Comparison of ENCODE assay signal across 11 mouse cellular contexts in genomic region chr4:46982094-46982493, GRCm38 (mm10). TPM values are rescaled to one million over a fixed set of nuclear protein-coding genes. Genes with fewer than 3 reads are reported as not detected.
"Had no signal": no experiment of that assay in that cellular context is flagged by ENCODE, and none has a peak within 500 bp of the region (broad histone marks: within the 10 kb centered on the region; RNA-seq: fewer than 3 reads in every experiment).

No protein-coding gene starts in this region.

- H3K27ac ChIP-seq: limb, embryonic 10.5 days; liver, embryonic 15.5 days; midbrain, embryonic 13.5 days; neural tube, embryonic 15.5 days had no signal

- DNase-seq: kidney, postnatal 25 days; lung, adult 2 months; lung, postnatal 36 days; spleen, adult 18-20 months; thymus, adult 2 months; thymus, postnatal 25 days had no signal

- H3K4me3 ChIP-seq: limb, embryonic 10.5 days; liver, embryonic 15.5 days; midbrain, embryonic 13.5 days; neural tube, embryonic 15.5 days had no signal

RNA-seq across cellular contexts. Expression of gene Gabbr2, which starts 9.6 kb away (rescaled TPM):
- total RNA-seq: megakaryocyte progenitor cell, adult 5-6 weeks had no signal
